Mouse (Mus musculus) ES-E14 (cell line): ENCODE measurements at regions not wholly inside any gene's neighbourhood (a gene's known extent, or its start where the extent isn't known, plus 50 kb on each side); places are given as distances from the start of the nearest gene placed in this dataset.

Experiments used
- CHD2 ChIP-seq: IDR thresholded peaks from 2 replicates; pipeline ENCODE4 v1.6.1; 2014; ENCODE audit warnings: mild to moderate bottlenecking, low read depth, low read length, inconsistent platforms
- HCFC1 ChIP-seq: IDR thresholded peaks from 2 replicates; pipeline ENCODE4 v1.6.1; 2012; ENCODE audit warnings: low read length, inconsistent platforms, borderline replicate concordance; ENCODE audit not compliant: insufficient read depth
- MAFK ChIP-seq: IDR thresholded peaks from 2 replicates; pipeline ENCODE4 v1.6.1; 2014; ENCODE audit warnings: mild to moderate bottlenecking, low read depth, low read length, inconsistent platforms; ENCODE audit not compliant: insufficient read depth
- ZC3H11A ChIP-seq: IDR thresholded peaks from 2 replicates; pipeline ENCODE4 v1.6.1; 2012; ENCODE audit warnings: low read depth, mild to moderate bottlenecking, inconsistent platforms, low read length, borderline replicate concordance
- ZNF384 ChIP-seq: IDR thresholded peaks from 2 replicates; pipeline ENCODE4 v1.6.1; 2012; ENCODE audit warnings: low read depth, low read length, inconsistent platforms

- no peak for TF ChIP-seq HCFC1
- no peak for TF ChIP-seq CHD2
- no peak for TF ChIP-seq ZC3H11A
- no peak for TF ChIP-seq MAFK
- no peak for TF ChIP-seq ZNF384
Measured at GRCm38 (mm10) chr9:11277810-11278209, 373.2 kb upstream of the Cntn5 start.
